Mouse (Mus musculus): ENCODE data around the gene Bard1.
A peak's percentile ranks its signal among the peaks of the same experiment; 100 is the strongest.

Gene Bard1

GRCm38 (mm10) chr1:71102344-71103173 lies at the start of gene Bard1:
Gene Bard1, minus strand, starts transcription at chr1:71103146.
- peak; percentile 96 for DNase-seq (ENCODE audit: low read depth)

- no peak for DNase-seq (ENCODE audit: low read depth)
These were observed 24.2 kb upstream of the Bard1 start for GRCm38 (mm10) chr1:71127171-71127570.

GRCm38 (mm10) chr1:71118511-71118910 lies 15.6 kb upstream of the Bard1 start:
- DNase-seq (ENCODE audit: low read depth): no peak

GRCm38 (mm10) chr1:71117253-71117652 lies 14.3 kb upstream of the Bard1 start:
- no peak for DNase-seq (ENCODE audit: low read depth)

GRCm38 (mm10) chr1:71115781-71116180 lies 12.8 kb upstream of the Bard1 start:
- no peak for DNase-seq (ENCODE audit: low read depth)

GRCm38 (mm10) chr1:71109858-71110257 lies 6.9 kb upstream of the Bard1 start:
- no peak for DNase-seq (ENCODE audit: low read depth)

GRCm38 (mm10) chr1:71106127-71106526 lies 3.2 kb upstream of the Bard1 start:
- DNase-seq (ENCODE audit: low read depth): no peak

- DNase-seq (ENCODE audit: low read depth): no peak
These were observed 2.8 kb upstream of the Bard1 start for GRCm38 (mm10) chr1:71105724-71106123.

- no peak for DNase-seq (ENCODE audit: low read depth)
These were observed 373 bp upstream of the Bard1 start for GRCm38 (mm10) chr1:71103174-71103864.

- no peak for DNase-seq (ENCODE audit: low read depth)
These were observed 1.5 kb downstream of the Bard1 start for GRCm38 (mm10) chr1:71101369-71101970.

GRCm38 (mm10) chr1:71100591-71101368 lies 2.2 kb downstream of the Bard1 start:
- DNase-seq (ENCODE audit: low read depth): no peak

GRCm38 (mm10) chr1:71099945-71100515 lies 2.9 kb downstream of the Bard1 start:
- no peak for DNase-seq (ENCODE audit: low read depth)

- no peak for DNase-seq (ENCODE audit: low read depth)
These were observed 6.9 kb downstream of the Bard1 start for GRCm38 (mm10) chr1:71096031-71096430.

GRCm38 (mm10) chr1:71095211-71095805 lies 7.6 kb downstream of the Bard1 start:
- no peak for DNase-seq (ENCODE audit: low read depth)

- DNase-seq (ENCODE audit: low read depth): no peak
These were observed 27.3 kb downstream of the Bard1 start for GRCm38 (mm10) chr1:71075651-71076050.

- DNase-seq (ENCODE audit: low read depth): no peak
These were observed 32.2 kb downstream of the Bard1 start for GRCm38 (mm10) chr1:71070771-71071170.

- no peak for DNase-seq (ENCODE audit: low read depth)
These were observed 34.1 kb downstream of the Bard1 start for GRCm38 (mm10) chr1:71068728-71069304.

- no peak for DNase-seq (ENCODE audit: low read depth)
These were observed 39.0 kb downstream of the Bard1 start for GRCm38 (mm10) chr1:71063885-71064492.

- DNase-seq (ENCODE audit: low read depth): no peak
These were observed 46.8 kb downstream of the Bard1 start for GRCm38 (mm10) chr1:71056143-71056542.

- no peak for DNase-seq (ENCODE audit: low read depth)
These were observed 47.5 kb downstream of the Bard1 start for GRCm38 (mm10) chr1:71055454-71055853.

- DNase-seq (ENCODE audit: low read depth): no peak
These were observed 50.2 kb downstream of the Bard1 start for GRCm38 (mm10) chr1:71052756-71053155.

Data from c-Kit-positive CD71-negative TER-119-negative erythroid progenitor cells, embryonic 14.5 days (primary cell).